Mouse (Mus musculus) regulatory T cell (primary cell): Measurements from ENCODE around the gene Mfsd14a.
"Not testable (repeated sequence)": the region's sequence is repeated elsewhere in the genome, so short reads cannot be mapped to it uniquely, and the experiment has no call there.

ENCODE experiments used
- in situ Hi-C: fragments of 300-600 bp; cut with MboI, MseI; formaldehyde crosslinking; loops from one replicate; pipeline ENCODE4 v1.15.1; 2025; ENCODE audit warnings: high pct_unique_total_duplicates

Gene Mfsd14a

GRCm38 (mm10) chr3:116662463-116662863, at the start of gene Mfsd14a:
Gene Mfsd14a, minus strand, starts transcription at chr3:116662677.
- in situ Hi-C loops, result no loop called here

- in situ Hi-C loops, result loop anchor here (10.0 kb wide), 1 partner anchor 1057 kb away; no protein-coding TSS in a partner anchor
Measured at GRCm38 (mm10) chr3:116711624-116712435, 49.4 kb upstream of the Mfsd14a start.

- in situ Hi-C loops, result loop anchor here (10.0 kb wide), 1 partner anchor 1056 kb away; no protein-coding TSS in a partner anchor
Measured at GRCm38 (mm10) chr3:116710941-116711340, 48.5 kb upstream of the Mfsd14a start.

GRCm38 (mm10) chr3:116705637-116706204, 43.2 kb upstream of the Mfsd14a start:
- in situ Hi-C loops, result no loop called here

GRCm38 (mm10) chr3:116703835-116704234, 41.4 kb upstream of the Mfsd14a start:
- in situ Hi-C loops, result no loop called here

- in situ Hi-C loops, result no loop called here
Measured at GRCm38 (mm10) chr3:116702647-116703272, 40.3 kb upstream of the Mfsd14a start.

GRCm38 (mm10) chr3:116701601-116702000, 39.1 kb upstream of the Mfsd14a start:
- in situ Hi-C loops, result no loop called here

- in situ Hi-C loops, result no loop called here
Measured at GRCm38 (mm10) chr3:116698786-116699185, 36.3 kb upstream of the Mfsd14a start.

GRCm38 (mm10) chr3:116695666-116695985, 33.1 kb upstream of the Mfsd14a start:
- in situ Hi-C loops, result no loop called here

GRCm38 (mm10) chr3:116694955-116695665, 32.6 kb upstream of the Mfsd14a start:
- in situ Hi-C loops, result no loop called here

GRCm38 (mm10) chr3:116694312-116694711, 31.8 kb upstream of the Mfsd14a start:
- in situ Hi-C loops, result no loop called here

- in situ Hi-C loops, result no loop called here
Measured at GRCm38 (mm10) chr3:116681160-116681559, 18.7 kb upstream of the Mfsd14a start, which contains the start of gene Gm43191. Gene Gm43191, minus strand, starts transcription at chr3:116681260.

- in situ Hi-C loops, result not testable (repeated sequence)
Measured at GRCm38 (mm10) chr3:116664281-116664680, 1.8 kb upstream of the Mfsd14a start.

GRCm38 (mm10) chr3:116661870-116662414, 535 bp downstream of the Mfsd14a start:
- in situ Hi-C loops, result no loop called here

GRCm38 (mm10) chr3:116661288-116661869, 1.1 kb downstream of the Mfsd14a start:
- in situ Hi-C loops, result no loop called here

- in situ Hi-C loops, result no loop called here
Measured at GRCm38 (mm10) chr3:116659856-116660430, 2.5 kb downstream of the Mfsd14a start.

GRCm38 (mm10) chr3:116658928-116659565, 3.4 kb downstream of the Mfsd14a start:
- in situ Hi-C loops, result no loop called here

- in situ Hi-C loops, result no loop called here
Measured at GRCm38 (mm10) chr3:116656184-116656965, 6.1 kb downstream of the Mfsd14a start.

GRCm38 (mm10) chr3:116654051-116654450, 8.4 kb downstream of the Mfsd14a start:
- in situ Hi-C loops, result not testable (repeated sequence)
